Mouse (Mus musculus) thymus, adult 2 months (tissue): ENCODE results near the gene Col20a1. TPM values are rescaled to one million over a fixed set of nuclear protein-coding genes. Genes with fewer than 3 reads are reported as not detected.

Experiments
- DNase-seq: peaks from one replicate; pipeline ENCODE4 v3.0.0; 2021
- H3K27ac ChIP-seq: fragments of 200-500 bp; 2 replicates; pipeline ENCODE4 v1.5.1; 2012; ENCODE audit warnings: low read length, control low read depth; ENCODE audit not compliant: control insufficient read depth, insufficient read depth
- H3K27me3 ChIP-seq: fragments of 200-500 bp; 2 replicates; pipeline ENCODE4 v1.6.1; 2012; ENCODE audit warnings: mild to moderate bottlenecking, low read length, moderate library complexity, mixed read lengths; ENCODE audit not compliant: control insufficient read depth, insufficient read depth
- H3K36me3 ChIP-seq: fragments of 200-500 bp; 2 replicates; pipeline ENCODE4 v1.6.1; 2012; ENCODE audit warnings: mild to moderate bottlenecking, low read length, moderate library complexity; ENCODE audit not compliant: control insufficient read depth, insufficient read depth
- H3K4me1 ChIP-seq: fragments of 200-500 bp; replicated peaks from 2 replicates; pipeline ENCODE4 v1.6.1; 2012; ENCODE audit warnings: low read length; ENCODE audit not compliant: control insufficient read depth, insufficient read depth
- H3K4me3 ChIP-seq: fragments of 200-500 bp; 2 replicates; pipeline ENCODE4 v1.5.1; 2012; ENCODE audit warnings: mild to moderate bottlenecking, low read length, control low read depth, moderate library complexity; ENCODE audit not compliant: control insufficient read depth, insufficient read depth
- CTCF ChIP-seq: fragments of 200-500 bp; IDR thresholded peaks from 2 replicates; pipeline ENCODE4 v1.5.1; 2012; ENCODE audit warnings: mild to moderate bottlenecking, control low read depth, low read length, moderate library complexity, borderline replicate concordance; ENCODE audit not compliant: control insufficient read depth, poor library complexity, insufficient read depth; ENCODE audit errors: extremely low read depth
- POLR2A ChIP-seq: fragments of 200-500 bp; IDR thresholded peaks from 2 replicates; pipeline ENCODE4 v1.6.1; 2012; ENCODE audit warnings: mild to moderate bottlenecking, low read length, control low read depth, moderate library complexity; ENCODE audit not compliant: control insufficient read depth, poor library complexity, insufficient read depth; ENCODE audit errors: extremely low read depth
- WGBS: fragments of 180-500 bp; shearing (Covaris S2); methylation state at CpG from one replicate; pipeline ENCODE4 v1.1.7; 2018; 5-methylcytosine and 5-hydroxymethylcytosine counted together
- polyA plus RNA-seq: library from polyadenylated mRNA; depleted of rRNA; stranded (reverse); fragments of >200 nt; gene quantifications from 2 replicates; pipeline ENCODE4 v1.2.3, GENCODE M21; 2012

Col20a1 gene
- polyA plus RNA-seq, 1 experiment, result 3.3 TPM

DNA sequence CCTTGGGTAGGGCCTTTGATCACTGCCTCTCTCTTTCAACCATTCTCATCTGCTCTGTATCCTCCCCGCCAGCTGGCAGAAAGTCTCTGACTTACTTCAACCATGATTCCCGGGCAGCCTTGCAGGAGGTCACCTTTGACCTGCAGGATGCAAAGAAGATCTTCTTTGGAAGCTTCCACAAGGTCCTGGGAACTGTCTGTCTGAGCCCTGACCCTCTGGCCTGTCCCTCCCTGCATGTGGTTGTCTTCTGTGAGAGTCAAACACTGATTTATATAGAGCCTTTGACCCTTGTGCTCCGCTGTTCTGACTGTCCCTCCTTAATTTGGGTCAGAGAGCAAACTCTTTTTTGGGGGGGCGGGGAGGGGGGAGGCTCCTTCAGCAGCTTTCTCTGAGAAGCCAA lies 20.7 kb downstream of the Col20a1 start:
- H3K27ac ChIP-seq, result no peak overlapping the region
- H3K4me3 ChIP-seq, result no peak overlapping the region
- no peak for TF ChIP-seq POLR2A
- 84% methylated on average over 4 of the region's 4 CpGs for WGBS
- no peaks in the 10 kb centered on the region for H3K36me3 ChIP-seq
- no peaks in the 10 kb centered on the region for H3K27me3 ChIP-seq
- no peaks in the 10 kb centered on the region for H3K4me1 ChIP-seq
- DNase-seq, result no peak

DNA sequence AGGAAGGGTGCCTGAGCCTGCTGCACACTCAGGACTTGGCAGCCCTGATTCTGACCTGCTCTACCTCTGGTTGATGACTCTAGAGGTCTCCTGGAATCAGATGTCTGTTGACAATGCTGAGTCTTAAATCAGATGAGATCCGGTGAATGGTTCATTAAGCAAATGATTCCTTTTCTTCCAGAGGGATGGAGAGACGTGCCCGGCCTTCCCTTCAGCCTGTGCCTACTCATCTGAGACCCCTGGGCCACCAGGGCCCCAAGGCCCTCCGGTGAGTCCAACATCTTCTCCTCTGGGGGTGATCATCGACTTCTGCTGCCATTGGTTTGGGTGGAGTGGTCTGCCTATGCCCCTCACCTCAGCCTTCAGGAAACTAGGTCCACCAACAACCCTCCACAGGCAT lies 22.0 kb downstream of the Col20a1 start:
- TF ChIP-seq POLR2A (no peak), CTCF (no peak)
- no peaks in the 10 kb centered on the region for H3K27me3 ChIP-seq

DNA sequence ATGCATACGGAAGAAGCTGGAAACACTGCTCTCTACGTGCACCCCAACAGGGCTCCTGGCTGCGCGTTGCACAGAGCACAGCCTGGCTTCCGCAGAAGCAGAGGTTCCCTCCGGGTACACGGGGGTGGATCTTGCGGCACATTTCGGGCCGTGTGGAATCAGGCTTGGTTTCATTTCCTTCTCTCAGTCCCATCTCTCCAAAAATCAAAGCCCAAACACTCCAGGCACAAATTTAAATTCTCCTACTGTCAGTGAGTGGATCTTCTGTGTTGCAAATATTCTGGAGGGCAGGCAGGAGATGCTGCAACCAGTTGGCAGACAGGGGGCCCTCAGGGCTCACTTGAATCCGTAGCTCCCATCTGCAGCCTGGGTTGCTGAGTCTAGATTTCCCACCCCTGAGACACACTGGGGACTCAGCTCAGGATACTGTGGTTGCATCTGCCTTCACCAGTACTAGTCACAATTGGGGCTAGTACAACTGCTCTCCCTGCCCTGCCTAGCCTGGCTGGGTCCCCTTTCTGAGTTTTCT lies 45.1 kb downstream of the Col20a1 start:
- no peaks in the 10 kb centered on the region for H3K27me3 ChIP-seq
- no peak overlapping the region for H3K27ac ChIP-seq
- no peak for TF ChIP-seq POLR2A
- no peak for TF ChIP-seq CTCF
- WGBS, result 84% methylated on average over 11 of the region's 11 CpGs
- no peaks in the 10 kb centered on the region for H3K4me1 ChIP-seq
- no peak overlapping the region for H3K4me3 ChIP-seq
- no peaks in the 10 kb centered on the region for H3K36me3 ChIP-seq
- DNase-seq, result no peak

More for the DNA sequence above, 22.0 kb downstream of the Col20a1 start:
- Histone ChIP-seq H3K36me3 (no peaks in the 10 kb centered on the region), H3K4me3 (no peak overlapping the region), H3K4me1 (no peaks in the 10 kb centered on the region), H3K27ac (no peak overlapping the region)
- whole genome bisulfite sequencing, result 87% methylated on average over 5 of the region's 5 CpGs
- no peak for DNase-seq

DNA sequence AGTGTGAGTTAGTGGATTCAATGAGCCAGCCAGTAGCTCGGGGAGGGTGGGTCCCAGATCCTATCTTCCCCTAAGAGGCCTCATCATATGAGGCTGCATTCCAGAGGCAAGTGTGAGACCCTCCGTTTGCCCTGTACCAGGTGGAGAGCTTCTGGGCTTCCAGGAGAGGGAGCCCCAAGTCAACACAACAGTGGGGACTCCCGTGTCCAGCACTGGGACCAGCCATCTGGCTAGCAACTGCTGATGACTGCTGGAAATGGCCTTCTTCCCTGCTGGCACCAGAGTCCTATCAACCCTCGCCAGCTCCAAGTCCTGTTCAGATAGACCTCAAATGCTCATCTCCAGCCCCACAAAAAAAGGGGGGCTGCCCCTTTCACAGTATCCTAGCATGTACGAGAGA lies 46.1 kb downstream of the Col20a1 start:
- DNase-seq, result no peak
- no peaks in the 10 kb centered on the region for H3K27me3 ChIP-seq
- WGBS, result 49% methylated on average over 5 of the region's 5 CpGs

DNA sequence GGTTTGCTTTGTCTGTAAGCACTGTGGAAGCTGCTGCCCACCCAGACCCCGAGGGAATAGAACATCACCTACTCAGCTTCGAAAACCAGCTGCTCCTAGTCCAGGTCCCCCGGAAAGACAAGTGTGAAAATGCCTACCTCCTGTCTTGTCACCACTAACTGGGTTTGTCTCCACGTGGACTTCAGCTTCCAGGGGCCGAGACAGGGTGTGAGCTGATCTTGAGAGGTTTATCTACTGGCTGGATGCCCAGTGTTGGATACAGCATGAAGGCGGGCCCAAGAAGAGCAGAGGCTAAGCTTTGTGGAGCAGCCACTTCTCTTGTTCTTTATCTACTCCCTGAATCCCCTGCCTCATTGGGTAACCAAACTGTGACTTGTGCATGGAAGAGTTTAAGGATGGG lies 47.0 kb downstream of the Col20a1 start:
- Histone ChIP-seq H3K4me1 (no peaks in the 10 kb centered on the region), H3K27me3 (no peaks in the 10 kb centered on the region; the same call in 1 of the 2 replicates), H3K36me3 (no peaks in the 10 kb centered on the region), H3K27ac (no peak overlapping the region), H3K4me3 (no peak overlapping the region)
- WGBS, result 70% methylated on average over 6 of the region's 6 CpGs
- DNase-seq, result no peak
- TF ChIP-seq POLR2A, result no peak
- TF ChIP-seq CTCF, result no peak

More for the DNA sequence above, 46.1 kb downstream of the Col20a1 start:
- Histone ChIP-seq H3K4me3 (no peak overlapping the region), H3K4me1 (no peaks in the 10 kb centered on the region), H3K27ac (no peak overlapping the region), H3K36me3 (no peaks in the 10 kb centered on the region)
- TF ChIP-seq POLR2A, result no peak
- no peak for TF ChIP-seq CTCF

DNA sequence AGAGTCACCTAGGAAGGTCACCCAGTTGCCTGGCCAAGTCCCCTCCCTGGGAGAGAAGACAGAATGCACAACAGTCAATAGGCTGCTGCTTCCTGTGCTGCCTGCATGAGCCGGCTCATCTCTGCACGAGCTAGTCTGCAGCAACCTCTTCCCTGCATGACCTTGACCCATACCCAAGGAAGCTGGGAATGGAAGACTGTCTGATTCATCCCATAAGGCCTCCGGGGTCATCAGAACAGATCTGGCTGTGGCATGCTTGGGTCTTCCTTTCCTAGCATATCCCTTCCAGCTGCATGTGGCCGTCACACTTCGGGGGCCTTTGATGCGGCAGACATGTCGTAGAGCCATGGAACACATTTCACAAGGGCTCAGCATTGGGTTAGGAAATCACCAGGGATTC lies 48.9 kb downstream of the Col20a1 start:
- DNase-seq, result no peak
- no peaks in the 10 kb centered on the region for H3K4me1 ChIP-seq
- no peak overlapping the region for H3K27ac ChIP-seq
- H3K4me3 ChIP-seq, result no peak overlapping the region
- WGBS, result 85% methylated on average over 7 of the region's 7 CpGs
- H3K36me3 ChIP-seq, result no peaks in the 10 kb centered on the region
- peaks cover 6% of the 10 kb centered on the region for H3K27me3 ChIP-seq
- TF ChIP-seq CTCF (no peak), POLR2A (no peak)

DNA sequence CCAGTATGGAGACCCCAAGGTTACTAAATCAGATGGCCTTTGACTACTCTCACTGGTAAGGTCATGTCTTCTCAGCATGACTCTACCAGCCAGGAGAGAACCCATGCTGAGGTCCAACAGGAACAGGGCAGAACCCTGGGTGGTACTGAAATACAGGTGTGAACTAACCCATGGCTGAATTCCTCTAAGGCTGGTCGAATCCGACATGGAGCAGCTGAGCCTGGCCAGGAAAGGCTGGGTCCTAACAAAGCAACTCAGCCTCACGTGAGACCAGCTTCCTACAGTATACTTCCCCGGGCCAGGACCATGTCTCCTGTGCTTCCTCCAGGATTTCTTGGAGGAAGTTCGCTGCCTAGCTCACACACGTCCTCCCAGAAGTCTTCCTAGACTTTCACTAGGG lies 50.2 kb downstream of the Col20a1 start:
- H3K4me1 ChIP-seq, result no peaks in the 10 kb centered on the region
- no peaks in the 10 kb centered on the region for H3K36me3 ChIP-seq
- H3K4me3 ChIP-seq, result no peak overlapping the region
- WGBS, result 62% methylated on average over 6 of the region's 6 CpGs
- no peak for DNase-seq
- peaks cover 6% of the 10 kb centered on the region for H3K27me3 ChIP-seq
- TF ChIP-seq CTCF (no peak), POLR2A (no peak)
- no peak overlapping the region for H3K27ac ChIP-seq
